Mouse (Mus musculus): Measurements from ENCODE around the gene Efcc1.

GRCm38 (mm10) chr6:87762161-87762560 lies 31.5 kb downstream of the Efcc1 start:
- TF ChIP-seq CTCF (IDR thresholded peaks at IDR 0.05; ENCODE audit: control insufficient read depth, insufficient read depth, low read length): no peak
- no peak for TF ChIP-seq POLR2A (IDR thresholded peaks at IDR 0.05; ENCODE audit: borderline replicate concordance, control insufficient read depth, low read depth, low read length)

All from bone marrow, adult 2 months (tissue).